Mouse (Mus musculus): Measurements from ENCODE around the gene Gucy2c. TPM values are rescaled to one million over a fixed set of nuclear protein-coding genes. Genes with fewer than 3 reads are reported as not detected.
A peak's percentile ranks its signal among the peaks of the same experiment; 100 is the strongest.

Gene Gucy2c
- polyA plus RNA-seq, 1 experiment from 2014 or later, result 0.18 TPM

GRCm38 (mm10) chr6:136816826-136817225 is 35.3 kb upstream of the Gucy2c start:
- Histone ChIP-seq H3K4me2 (ENCODE audit: low read length) (no peak overlapping the region), H3K27me3 (replicated peaks; ENCODE audit: control insufficient read depth, insufficient read depth, low read length) (no peaks in the 10 kb centered on the region), H3K4me1 (ENCODE audit: control insufficient read depth, insufficient read depth, low read length) (no peaks in the 10 kb centered on the region), H3K36me3 (ENCODE audit: control insufficient read depth, insufficient read depth, low read length) (peaks cover 96% of the 10 kb centered on the region), H3K9me3 (replicated peaks; ENCODE audit: control insufficient read depth, low read length) (no peaks in the 10 kb centered on the region), H3K4me3 (ENCODE audit: low read depth, low read length) (no peak overlapping the region), H3K9ac (ENCODE audit: low read length) (no peak overlapping the region), H3K27ac (ENCODE audit: low read depth, low read length) (no peak overlapping the region)
- 90% methylated on average over 21 of the region's 21 CpGs for WGBS
- ATAC-seq (no peak), DNase-seq (ENCODE audit: low spot score) (no peak)

GRCm38 (mm10) chr6:136815381-136815780 is 33.8 kb upstream of the Gucy2c start:
- ATAC-seq (no peak), DNase-seq (ENCODE audit: low spot score) (no peak)
- Histone ChIP-seq H3K9ac (ENCODE audit: low read length) (no peak overlapping the region), H3K9me3 (replicated peaks; ENCODE audit: control insufficient read depth, low read length) (no peaks in the 10 kb centered on the region), H3K27ac (ENCODE audit: low read depth, low read length) (no peak overlapping the region), H3K4me3 (ENCODE audit: low read depth, low read length) (no peak overlapping the region), H3K27me3 (replicated peaks; ENCODE audit: control insufficient read depth, insufficient read depth, low read length) (no peaks in the 10 kb centered on the region), H3K4me1 (ENCODE audit: control insufficient read depth, insufficient read depth, low read length) (no peaks in the 10 kb centered on the region), H3K36me3 (ENCODE audit: control insufficient read depth, insufficient read depth, low read length) (peaks cover 84% of the 10 kb centered on the region), H3K4me2 (ENCODE audit: low read length) (no peak overlapping the region)
- 95% methylated on average over 7 of the region's 7 CpGs for WGBS

GRCm38 (mm10) chr6:136813117-136813516 is 31.6 kb upstream of the Gucy2c start:
- H3K4me2 ChIP-seq (ENCODE audit: low read length), result no peak overlapping the region
- peaks cover 9% of the 10 kb centered on the region for H3K4me1 ChIP-seq (ENCODE audit: control insufficient read depth, insufficient read depth, low read length)
- H3K27me3 ChIP-seq (replicated peaks; ENCODE audit: control insufficient read depth, insufficient read depth, low read length), result no peaks in the 10 kb centered on the region
- no peaks in the 10 kb centered on the region for H3K9me3 ChIP-seq (replicated peaks; ENCODE audit: control insufficient read depth, low read length)
- DNase-seq (ENCODE audit: low spot score) (peak; percentile 24), ATAC-seq (no peak)
- H3K36me3 ChIP-seq (ENCODE audit: control insufficient read depth, insufficient read depth, low read length), result peaks cover 62% of the 10 kb centered on the region
- WGBS, result 41% methylated on average over 4 of the region's 4 CpGs
- no peak overlapping the region for H3K4me3 ChIP-seq (ENCODE audit: low read depth, low read length)
- no peak overlapping the region for H3K27ac ChIP-seq (ENCODE audit: low read depth, low read length)
- no peak overlapping the region for H3K9ac ChIP-seq (ENCODE audit: low read length)

GRCm38 (mm10) chr6:136811196-136811595 is 29.6 kb upstream of the Gucy2c start:
- no peak overlapping the region for H3K27ac ChIP-seq (ENCODE audit: low read depth, low read length)
- WGBS, result 90% methylated on average over 10 of the region's 10 CpGs
- H3K4me3 ChIP-seq (ENCODE audit: low read depth, low read length), result no peak overlapping the region
- H3K27me3 ChIP-seq (replicated peaks; ENCODE audit: control insufficient read depth, insufficient read depth, low read length), result no peaks in the 10 kb centered on the region
- DNase-seq (ENCODE audit: low spot score), result no peak
- H3K4me2 ChIP-seq (ENCODE audit: low read length), result no peak overlapping the region
- no peak overlapping the region for H3K9ac ChIP-seq (ENCODE audit: low read length)
- H3K36me3 ChIP-seq (ENCODE audit: control insufficient read depth, insufficient read depth, low read length), result peaks cover 43% of the 10 kb centered on the region
- no peaks in the 10 kb centered on the region for H3K9me3 ChIP-seq (replicated peaks; ENCODE audit: control insufficient read depth, low read length)
- no peak for ATAC-seq
- H3K4me1 ChIP-seq (ENCODE audit: control insufficient read depth, insufficient read depth, low read length), result peaks cover 9% of the 10 kb centered on the region

- H3K4me1 ChIP-seq (ENCODE audit: control insufficient read depth, insufficient read depth, low read length), result peaks cover 9% of the 10 kb centered on the region
- no peak overlapping the region for H3K9ac ChIP-seq (ENCODE audit: low read length)
- no peak overlapping the region for H3K27ac ChIP-seq (ENCODE audit: low read depth, low read length)
- no peak for DNase-seq (ENCODE audit: low spot score)
- ATAC-seq, result no peak
- peak overlapping the region; percentile 97; the same call in 1 of the 2 replicates for H3K4me2 ChIP-seq (ENCODE audit: low read length)
- H3K36me3 ChIP-seq (ENCODE audit: control insufficient read depth, insufficient read depth, low read length), result peaks cover 30% of the 10 kb centered on the region
- 86% methylated on average over 13 of the region's 13 CpGs for WGBS
- no peaks in the 10 kb centered on the region for H3K27me3 ChIP-seq (replicated peaks; ENCODE audit: control insufficient read depth, insufficient read depth, low read length)
- no peak overlapping the region for H3K4me3 ChIP-seq (ENCODE audit: low read depth, low read length)
- H3K9me3 ChIP-seq (replicated peaks; ENCODE audit: control insufficient read depth, low read length), result no peaks in the 10 kb centered on the region
Observed at GRCm38 (mm10) chr6:136809673-136810072, 28.1 kb upstream of the Gucy2c start.

GRCm38 (mm10) chr6:136809077-136809476 is 27.5 kb upstream of the Gucy2c start:
- H3K27ac ChIP-seq (ENCODE audit: low read depth, low read length), result no peak overlapping the region
- no peaks in the 10 kb centered on the region for H3K9me3 ChIP-seq (replicated peaks; ENCODE audit: control insufficient read depth, low read length)
- peaks cover 9% of the 10 kb centered on the region for H3K4me1 ChIP-seq (ENCODE audit: control insufficient read depth, insufficient read depth, low read length)
- peaks cover 24% of the 10 kb centered on the region for H3K36me3 ChIP-seq (ENCODE audit: control insufficient read depth, insufficient read depth, low read length)
- peak overlapping the region; percentile 73 for H3K4me3 ChIP-seq (ENCODE audit: low read depth, low read length)
- peak overlapping the region; percentile 97 for H3K4me2 ChIP-seq (ENCODE audit: low read length)
- DNase-seq (ENCODE audit: low spot score) (no peak), ATAC-seq (no peak)
- 41% methylated on average over 14 of the region's 14 CpGs for WGBS
- peak overlapping the region; percentile 69 for H3K9ac ChIP-seq (ENCODE audit: low read length)
- H3K27me3 ChIP-seq (replicated peaks; ENCODE audit: control insufficient read depth, insufficient read depth, low read length), result no peaks in the 10 kb centered on the region

- Histone ChIP-seq H3K36me3 (ENCODE audit: control insufficient read depth, insufficient read depth, low read length) (peaks cover 20% of the 10 kb centered on the region), H3K9me3 (replicated peaks; ENCODE audit: control insufficient read depth, low read length) (no peaks in the 10 kb centered on the region), H3K4me3 (ENCODE audit: low read depth, low read length) (peak overlapping the region; percentile 73), H3K27me3 (replicated peaks; ENCODE audit: control insufficient read depth, insufficient read depth, low read length) (no peaks in the 10 kb centered on the region), H3K27ac (ENCODE audit: low read depth, low read length) (no peak overlapping the region), H3K4me1 (ENCODE audit: control insufficient read depth, insufficient read depth, low read length) (peaks cover 9% of the 10 kb centered on the region), H3K9ac (ENCODE audit: low read length) (peak overlapping the region; percentile 69), H3K4me2 (ENCODE audit: low read length) (peak overlapping the region; percentile 97)
- DNase-seq (ENCODE audit: low spot score) (no peak), ATAC-seq (peak; percentile 3; the same call in 1 of the 2 replicates)
- 1% methylated on average over 28 of the region's 28 CpGs for WGBS
Observed at GRCm38 (mm10) chr6:136808631-136809046, 27.1 kb upstream of the Gucy2c start.

- peak; percentile 86 for ATAC-seq
- peak; percentile 97 for DNase-seq (ENCODE audit: low spot score)
- Histone ChIP-seq H3K36me3 (ENCODE audit: control insufficient read depth, insufficient read depth, low read length) (peaks cover 14% of the 10 kb centered on the region), H3K4me2 (ENCODE audit: low read length) (peak within 1 kb of the TSS; percentile 97), H3K27ac (ENCODE audit: low read depth, low read length) (0 out of 2 replicates have a peak within 1 kb of the TSS, but pooled peaks have one; percentile 21), H3K4me3 (ENCODE audit: low read depth, low read length) (peak within 1 kb of the TSS; percentile 73), H3K9ac (ENCODE audit: low read length) (peak within 1 kb of the TSS; percentile 69), H3K4me1 (ENCODE audit: control insufficient read depth, insufficient read depth, low read length) (peaks cover 14% of the 10 kb centered on the region), H3K9me3 (replicated peaks; ENCODE audit: control insufficient read depth, low read length) (no peaks in the 10 kb centered on the region), H3K27me3 (replicated peaks; ENCODE audit: control insufficient read depth, insufficient read depth, low read length) (no peaks in the 10 kb centered on the region)
- WGBS, result under 1% methylated on average over 34 of the region's 34 CpGs
Observed at GRCm38 (mm10) chr6:136808014-136808417, 26.5 kb upstream of the Gucy2c start, which contains the start of gene H2afj. TSS of gene H2afj (plus strand) at chr6:136808244.

GRCm38 (mm10) chr6:136807395-136808013 is 25.9 kb upstream of the Gucy2c start:
- Histone ChIP-seq H3K4me2 (ENCODE audit: low read length) (peak overlapping the region; percentile 97), H3K27ac (ENCODE audit: low read depth, low read length) (no peak overlapping the region), H3K36me3 (ENCODE audit: control insufficient read depth, insufficient read depth, low read length) (peaks cover 9% of the 10 kb centered on the region), H3K27me3 (replicated peaks; ENCODE audit: control insufficient read depth, insufficient read depth, low read length) (no peaks in the 10 kb centered on the region), H3K4me1 (ENCODE audit: control insufficient read depth, insufficient read depth, low read length) (peaks cover 14% of the 10 kb centered on the region), H3K4me3 (ENCODE audit: low read depth, low read length) (peak overlapping the region; percentile 73), H3K9ac (ENCODE audit: low read length) (peak overlapping the region; percentile 17; the same call in 1 of the 2 replicates), H3K9me3 (replicated peaks; ENCODE audit: control insufficient read depth, low read length) (no peaks in the 10 kb centered on the region)
- ATAC-seq (no peak), DNase-seq (ENCODE audit: low spot score) (no peak)
- 31% methylated on average over 18 of the region's 18 CpGs for WGBS
